Mouse (Mus musculus): ENCODE data around the gene Spc25.

Spc25 gene

DNA sequence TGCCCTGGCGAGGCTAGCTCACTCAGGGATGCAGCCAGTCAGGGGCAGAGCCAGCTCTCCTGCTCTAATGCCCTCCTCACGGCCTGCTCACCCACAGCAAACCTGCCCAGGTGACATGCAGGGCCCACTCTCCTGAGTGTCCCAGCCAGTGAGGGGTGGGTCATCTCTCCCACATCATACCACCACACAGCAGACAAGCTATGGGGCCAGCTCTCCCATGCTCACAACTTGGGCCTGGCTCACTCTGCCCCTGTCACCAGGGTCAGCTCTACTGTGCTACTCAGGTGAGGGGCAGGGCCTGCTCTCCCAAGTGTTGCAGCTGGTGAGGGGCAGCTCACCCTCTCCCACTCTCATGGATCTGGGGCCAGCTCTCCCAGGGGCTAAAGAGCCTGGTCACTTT is 18.0 kb downstream of the Spc25 start:
- DNase-seq (ENCODE audit: extremely low spot score), result no peak

DNA sequence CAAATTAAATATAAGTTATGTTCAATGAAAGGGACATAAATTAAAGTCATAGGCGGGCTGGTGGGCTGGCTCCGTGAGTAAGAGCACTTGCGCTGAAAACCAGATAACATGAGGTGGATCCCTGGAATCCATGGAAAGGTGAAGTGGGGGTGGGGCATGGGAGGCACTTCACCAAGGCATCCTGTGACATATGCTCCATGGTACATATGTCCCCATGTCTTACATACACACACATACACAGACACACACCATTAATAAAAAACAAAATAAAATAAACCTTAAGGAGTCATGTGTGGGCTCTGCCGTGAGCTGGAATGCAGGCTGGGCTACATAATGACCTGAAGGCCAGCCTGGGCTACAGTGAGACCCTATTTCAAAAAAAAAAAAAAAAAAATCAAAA is 26.3 kb downstream of the Spc25 start:
- DNase-seq (ENCODE audit: extremely low spot score), result no peak

DNA sequence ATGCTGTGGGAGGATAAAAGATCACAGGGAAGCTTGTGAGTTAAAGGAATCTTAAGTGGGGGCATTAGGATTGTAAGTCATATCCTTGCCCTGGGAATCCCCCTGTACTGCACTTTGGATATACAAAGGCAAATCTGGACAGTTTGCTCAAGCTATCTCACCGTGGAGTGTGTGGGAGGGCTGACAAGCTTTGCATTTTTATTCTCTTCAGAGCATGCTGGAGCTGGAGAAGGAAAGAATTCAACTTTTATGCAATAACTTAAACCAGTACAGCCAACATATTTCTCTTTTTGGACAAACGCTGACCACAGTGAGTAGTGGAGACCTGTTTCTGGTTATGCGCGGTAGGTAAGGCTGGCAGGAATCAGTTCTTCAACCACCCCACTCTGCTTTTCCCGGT is 30.7 kb downstream of the Spc25 start:
- DNase-seq (ENCODE audit: extremely low spot score), result no peak

DNA sequence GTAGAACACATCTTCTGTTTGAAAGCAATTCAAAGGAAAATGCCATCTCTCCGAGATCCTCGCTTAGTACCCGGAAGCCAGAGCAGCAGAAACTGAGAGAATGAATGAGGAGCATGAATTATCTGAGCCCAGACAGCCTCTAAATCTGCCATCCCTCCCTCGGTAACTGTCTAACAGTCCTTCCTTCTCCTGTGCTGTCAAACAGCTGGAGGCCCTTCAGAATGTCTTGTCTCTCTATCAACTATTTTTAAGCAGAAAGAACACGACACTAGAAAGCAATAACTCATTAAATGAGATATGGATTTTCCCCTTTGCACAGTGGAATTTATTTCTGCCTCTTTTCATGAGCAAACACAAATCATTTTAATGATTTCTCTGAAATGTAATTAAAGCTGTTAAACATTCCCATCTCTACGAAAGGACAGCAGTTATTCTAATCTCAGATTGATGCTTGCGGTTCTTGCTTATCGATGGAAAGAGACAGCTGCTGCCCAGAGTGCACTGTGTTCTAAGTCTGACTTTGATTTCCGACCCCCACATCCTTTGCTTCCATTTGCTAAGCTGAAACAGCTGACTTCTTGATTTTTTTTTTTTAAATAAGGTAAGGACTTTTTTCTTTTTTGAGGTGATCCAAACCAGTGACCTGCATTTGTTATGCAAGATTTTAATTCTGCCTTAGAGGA is 35.5 kb downstream of the Spc25 start:
- no peak for DNase-seq (ENCODE audit: extremely low spot score)

DNA sequence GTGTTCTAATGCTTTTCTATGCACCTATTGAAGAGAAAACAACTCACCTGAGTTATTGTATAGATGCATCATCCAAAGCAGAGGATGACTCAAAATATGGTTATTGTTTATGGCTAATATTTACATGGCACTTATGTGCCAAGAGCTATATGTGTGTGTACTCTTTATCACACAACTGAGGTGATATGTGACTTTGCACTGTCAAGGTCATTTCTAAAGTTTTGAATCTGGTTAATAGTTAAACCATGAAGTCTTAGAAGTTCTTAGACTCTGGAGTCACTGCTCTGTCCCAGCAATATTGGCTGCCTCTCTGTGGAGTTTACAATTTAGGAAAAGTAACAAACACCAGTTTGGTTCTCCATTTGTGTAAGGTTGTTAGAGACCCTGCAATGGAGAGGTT is 47.1 kb downstream of the Spc25 start:
- DNase-seq (ENCODE audit: extremely low spot score), result no peak

DNA sequence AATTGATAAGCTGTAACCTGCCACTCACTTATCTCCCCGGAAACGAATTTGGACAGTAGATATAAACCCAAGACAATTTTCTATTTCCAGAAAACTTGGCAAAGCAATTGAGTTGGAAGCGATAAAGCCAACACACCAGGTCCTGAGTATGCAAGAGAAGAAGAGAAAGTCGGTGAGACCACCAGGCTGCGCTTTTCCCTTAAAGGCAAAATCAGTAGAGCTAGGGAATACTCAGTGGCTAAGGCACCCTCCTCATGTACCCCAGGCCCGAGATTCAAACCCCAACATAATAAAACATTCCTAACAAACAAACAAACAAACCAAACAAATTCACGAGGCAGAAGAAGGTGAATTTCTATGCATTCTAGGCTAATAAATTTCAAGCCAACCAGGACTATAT is 49.7 kb downstream of the Spc25 start:
- no peak for DNase-seq (ENCODE audit: extremely low spot score)

DNA sequence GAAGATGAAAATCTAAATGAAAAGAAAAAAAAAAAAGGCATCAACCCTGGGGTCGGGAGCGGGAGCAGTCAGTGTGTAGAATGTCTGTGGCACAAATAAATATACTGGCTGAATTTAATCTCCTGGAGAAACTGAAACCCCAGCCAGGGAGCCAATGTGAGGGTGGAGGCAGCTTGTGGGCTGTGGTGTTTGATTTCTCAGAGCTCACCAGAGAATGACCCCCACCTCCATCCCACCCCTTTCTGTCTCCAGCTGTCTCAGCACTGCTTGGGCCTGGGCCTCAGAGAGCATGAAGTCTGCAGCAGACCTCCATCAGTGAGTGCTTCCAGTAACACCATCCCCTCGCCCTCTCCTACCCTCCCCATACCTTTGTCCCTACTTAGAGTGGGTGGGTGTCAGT is 50.1 kb downstream of the Spc25 start:
- no peak for DNase-seq (ENCODE audit: extremely low spot score)

DNA sequence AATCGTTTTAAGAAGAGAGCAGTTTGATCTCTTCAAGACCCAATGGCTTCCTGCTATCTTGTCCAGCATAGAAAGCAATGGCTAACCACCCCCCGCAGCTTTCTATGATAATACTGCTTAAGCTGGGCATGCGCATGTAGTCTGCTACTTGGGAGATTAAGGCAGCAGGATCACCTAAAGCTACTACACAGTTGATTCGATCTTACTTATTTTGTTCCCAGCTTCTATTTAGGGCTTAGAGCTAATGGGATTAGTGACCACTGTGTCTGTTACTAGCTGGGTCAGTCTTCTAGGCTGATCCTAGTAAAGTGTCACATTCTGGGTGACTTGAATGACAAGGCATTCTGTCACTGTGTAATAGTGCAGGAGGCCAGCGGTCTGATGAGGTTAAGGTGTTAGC is 55.2 kb downstream of the Spc25 start:
- no peak for DNase-seq (ENCODE audit: extremely low spot score)

DNA sequence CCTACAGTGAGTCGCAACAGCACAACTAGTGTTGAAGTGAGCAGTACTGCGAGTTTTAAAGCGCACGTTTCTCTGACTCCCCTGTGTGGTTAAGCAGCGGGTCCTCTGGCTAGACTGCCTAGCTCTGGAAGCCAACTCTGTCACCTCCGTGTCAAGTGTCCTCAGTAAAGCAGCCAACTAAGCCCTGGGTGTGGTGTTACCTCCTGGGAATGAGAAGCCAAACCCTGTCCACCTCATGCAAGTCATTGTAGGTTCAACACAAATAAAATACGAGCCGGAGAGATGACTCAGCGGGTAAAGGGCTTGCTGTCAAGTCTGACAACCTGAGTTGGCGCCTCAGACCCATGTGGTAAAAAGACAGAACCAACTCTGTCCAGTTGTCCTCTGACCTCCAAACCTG is 56.8 kb downstream of the Spc25 start:
- DNase-seq (ENCODE audit: extremely low spot score), result no peak

DNA sequence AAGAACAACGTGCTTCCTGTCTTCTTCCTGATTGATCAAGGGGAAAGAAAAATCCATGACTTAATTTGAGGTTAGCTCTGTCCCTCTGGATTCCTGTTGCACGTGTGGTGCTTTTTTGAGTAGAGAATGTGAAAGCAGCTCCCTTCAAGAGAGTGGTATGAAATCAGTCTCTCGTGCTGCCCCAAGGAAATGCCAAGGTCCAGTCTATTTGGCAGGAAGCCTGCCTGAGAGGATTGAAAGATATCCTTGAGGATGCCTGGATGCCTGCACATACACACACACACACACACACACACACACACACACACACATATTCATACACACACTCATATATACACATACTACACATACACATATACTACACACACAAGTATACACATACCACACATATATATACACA is 57.3 kb downstream of the Spc25 start:
- DNase-seq (ENCODE audit: extremely low spot score), result no peak
